Mouse (Mus musculus) heart, embryonic 13.5 days (tissue): ENCODE results near the gene Gm10401. TPM values are rescaled to one million over a fixed set of nuclear protein-coding genes. Genes with fewer than 3 reads are reported as not detected.

Experiments
- ATAC-seq: fragments of 200-750 bp; cut with Nextera tagmentation; 2 replicates; pipeline ENCODE4 v1.8.0; 2017; ENCODE audit warnings: moderate TSS enrichment; ENCODE audit not compliant: insufficient number of reproducible peaks, low FRiP score, low TSS enrichment; ENCODE audit errors: extremely low read depth
- H3K27ac ChIP-seq: fragments of 300-500 bp; sonication (generic); replicated peaks from 2 replicates; pipeline ENCODE4 v1.5.1; 2015; ENCODE audit warnings: moderate library complexity, mild to moderate bottlenecking, inconsistent platforms
- H3K27me3 ChIP-seq: fragments of 300-500 bp; sonication (generic); replicated peaks from 2 replicates; pipeline ENCODE4 v1.6.1; 2015; ENCODE audit warnings: mild to moderate bottlenecking, inconsistent platforms
- H3K36me3 ChIP-seq: fragments of 300-500 bp; sonication (generic); 2 replicates; pipeline ENCODE4 v1.6.1; 2015; ENCODE audit warnings: mild to moderate bottlenecking, inconsistent platforms
- H3K4me1 ChIP-seq: fragments of 300-500 bp; sonication (generic); 2 replicates; pipeline ENCODE4 v1.6.1; 2015; ENCODE audit warnings: inconsistent platforms
- H3K4me2 ChIP-seq: fragments of 300-500 bp; sonication (generic); 2 replicates; pipeline ENCODE4 v1.6.1; 2015; ENCODE audit warnings: inconsistent platforms, mild to moderate bottlenecking, moderate library complexity
- H3K4me3 ChIP-seq: fragments of 300-500 bp; sonication (generic); 2 replicates; pipeline ENCODE4 v1.5.1; 2015; ENCODE audit warnings: moderate library complexity, mild to moderate bottlenecking, inconsistent platforms
- H3K9ac ChIP-seq: fragments of 300-500 bp; sonication (generic); 2 replicates; pipeline ENCODE4 v1.6.1; 2015; ENCODE audit warnings: inconsistent platforms, mild to moderate bottlenecking, moderate library complexity
- H3K9me3 ChIP-seq: fragments of 300-500 bp; sonication (generic); 2 replicates; pipeline ENCODE4 v1.6.1; 2016; ENCODE audit warnings: inconsistent platforms
- WGBS: fragments of 180-500 bp; shearing (Covaris S2); methylation state at CpG from one replicate; pipeline ENCODE4 v1.1.7; 2015; ENCODE audit warnings: mixed read lengths; 5-methylcytosine and 5-hydroxymethylcytosine counted together
- polyA plus RNA-seq: library from polyadenylated mRNA; unstranded; fragments of >200 nt; fragmentation: Nextera tagmentation; extraction: Ambion mirVana; gene quantifications from 2 replicates; pipeline ENCODE4 v1.2.1, GENCODE M21; 2015

Gm10401 gene
- polyA plus RNA-seq: 16.7 and 18.7 TPM in 2 replicates

- H3K4me1 ChIP-seq: peaks cover 18% of the 10 kb centered on the region
- no peak within 1 kb of the TSS for H3K4me2 ChIP-seq
- no peaks in the 10 kb centered on the region for H3K9me3 ChIP-seq
- no peaks in the 10 kb centered on the region for H3K27me3 ChIP-seq
- H3K9ac ChIP-seq: no peak within 1 kb of the TSS
- H3K27ac ChIP-seq: no peak within 1 kb of the TSS
- WGBS: 89% methylated on average over 8 of the region's 8 CpGs
- H3K36me3 ChIP-seq: peaks cover 94% of the 10 kb centered on the region
- H3K4me3 ChIP-seq: no peak within 1 kb of the TSS
- no peak for ATAC-seq
Observed at GRCm38 (mm10) chr5:115098195-115098594, at the start of gene Gm10401. Gm10401 (minus strand) TSS chr5:115098295.

- WGBS: 81% methylated on average over 3 of the region's 3 CpGs
- no peak for ATAC-seq
- peaks cover 82% of the 10 kb centered on the region for H3K36me3 ChIP-seq
Observed at GRCm38 (mm10) chr5:115147388-115147787, 49.3 kb upstream of the Gm10401 start.

GRCm38 (mm10) chr5:115146747-115147130, 48.6 kb upstream of the Gm10401 start:
- H3K9me3 ChIP-seq: no peaks in the 10 kb centered on the region
- no peak overlapping the region for H3K27ac ChIP-seq
- H3K4me3 ChIP-seq: no peak overlapping the region
- ATAC-seq: no peak
- no peak overlapping the region for H3K4me2 ChIP-seq
- no peaks in the 10 kb centered on the region for H3K27me3 ChIP-seq
- peaks cover 89% of the 10 kb centered on the region for H3K36me3 ChIP-seq
- H3K9ac ChIP-seq: no peak overlapping the region
- H3K4me1 ChIP-seq: peaks cover 9% of the 10 kb centered on the region

More at GRCm38 (mm10) chr5:115147388-115147787, 49.3 kb upstream of the Gm10401 start:
- H3K4me2 ChIP-seq: no peak overlapping the region
- H3K27ac ChIP-seq: no peak overlapping the region
- no peaks in the 10 kb centered on the region for H3K9me3 ChIP-seq
- peaks cover 16% of the 10 kb centered on the region for H3K4me1 ChIP-seq
- no peaks in the 10 kb centered on the region for H3K27me3 ChIP-seq
- H3K9ac ChIP-seq: no peak overlapping the region
- no peak overlapping the region for H3K4me3 ChIP-seq

GRCm38 (mm10) chr5:115145976-115146746, 48.1 kb upstream of the Gm10401 start:
- ATAC-seq: no peak
- 73% methylated on average over 6 of the region's 6 CpGs for WGBS
- peaks cover 4% of the 10 kb centered on the region for H3K4me1 ChIP-seq

GRCm38 (mm10) chr5:115145253-115145968, 47.3 kb upstream of the Gm10401 start:
- no peak overlapping the region for H3K9ac ChIP-seq
- H3K27ac ChIP-seq: no peak overlapping the region
- H3K27me3 ChIP-seq: no peaks in the 10 kb centered on the region
- no peak for ATAC-seq
- no peaks in the 10 kb centered on the region for H3K4me1 ChIP-seq
- H3K4me3 ChIP-seq: no peak overlapping the region
- H3K36me3 ChIP-seq: peaks cover 79% of the 10 kb centered on the region
- H3K4me2 ChIP-seq: no peak overlapping the region
- H3K9me3 ChIP-seq: no peaks in the 10 kb centered on the region
- WGBS: 72% methylated on average over 11 of the region's 11 CpGs

More at GRCm38 (mm10) chr5:115145976-115146746, 48.1 kb upstream of the Gm10401 start:
- Histone ChIP-seq H3K9ac (no peak overlapping the region), H3K4me3 (no peak overlapping the region), H3K4me2 (no peak overlapping the region), H3K27me3 (no peaks in the 10 kb centered on the region), H3K36me3 (peaks cover 86% of the 10 kb centered on the region), H3K27ac (no peak overlapping the region), H3K9me3 (no peaks in the 10 kb centered on the region)

GRCm38 (mm10) chr5:115144471-115144870, 46.4 kb upstream of the Gm10401 start:
- WGBS: 70% methylated on average over 6 of the region's 6 CpGs
- H3K27me3 ChIP-seq: no peaks in the 10 kb centered on the region
- no peak overlapping the region for H3K4me2 ChIP-seq
- H3K4me3 ChIP-seq: no peak overlapping the region
- peaks cover 4% of the 10 kb centered on the region; the same call in 1 of the 2 replicates for H3K4me1 ChIP-seq
- no peaks in the 10 kb centered on the region for H3K9me3 ChIP-seq
- ATAC-seq: no peak
- H3K27ac ChIP-seq: no peak overlapping the region
- no peak overlapping the region for H3K9ac ChIP-seq
- peaks cover 69% of the 10 kb centered on the region for H3K36me3 ChIP-seq

GRCm38 (mm10) chr5:115143552-115143951, 45.5 kb upstream of the Gm10401 start:
- H3K4me1 ChIP-seq: peaks cover 4% of the 10 kb centered on the region; the same call in 1 of the 2 replicates
- no peaks in the 10 kb centered on the region for H3K27me3 ChIP-seq
- H3K9me3 ChIP-seq: no peaks in the 10 kb centered on the region
- 68% methylated on average over 10 of the region's 10 CpGs for WGBS
- H3K9ac ChIP-seq: no peak overlapping the region
- no peak overlapping the region for H3K27ac ChIP-seq
- H3K36me3 ChIP-seq: peaks cover 61% of the 10 kb centered on the region
- H3K4me3 ChIP-seq: no peak overlapping the region
- no peak overlapping the region for H3K4me2 ChIP-seq
- no peak for ATAC-seq

GRCm38 (mm10) chr5:115142166-115142697, 44.1 kb upstream of the Gm10401 start:
- Histone ChIP-seq H3K4me3 (no peak overlapping the region), H3K27me3 (peaks cover 7% of the 10 kb centered on the region; the same call in 1 of the 2 replicates), H3K27ac (no peak overlapping the region), H3K4me2 (no peak overlapping the region), H3K36me3 (peaks cover 48% of the 10 kb centered on the region), H3K9ac (no peak overlapping the region), H3K4me1 (peaks cover 4% of the 10 kb centered on the region; the same call in 1 of the 2 replicates), H3K9me3 (no peaks in the 10 kb centered on the region)
- 85% methylated on average over 9 of the region's 9 CpGs for WGBS
- no peak for ATAC-seq

- 74% methylated on average over 3 of the region's 3 CpGs for WGBS
- Histone ChIP-seq H3K9me3 (no peaks in the 10 kb centered on the region), H3K9ac (no peak overlapping the region), H3K4me3 (no peak overlapping the region), H3K4me1 (peaks cover 4% of the 10 kb centered on the region; the same call in 1 of the 2 replicates), H3K27me3 (peaks cover 9% of the 10 kb centered on the region; the same call in 1 of the 2 replicates), H3K4me2 (no peak overlapping the region), H3K27ac (no peak overlapping the region), H3K36me3 (peaks cover 33% of the 10 kb centered on the region)
- ATAC-seq: no peak
Observed at GRCm38 (mm10) chr5:115140726-115141125, 42.6 kb upstream of the Gm10401 start.

- ATAC-seq: no peak
- 69% methylated on average over 4 of the region's 4 CpGs for whole genome bisulfite sequencing
- Histone ChIP-seq H3K36me3 (peaks cover 17% of the 10 kb centered on the region), H3K9me3 (no peaks in the 10 kb centered on the region), H3K27ac (no peak overlapping the region), H3K4me3 (no peak overlapping the region), H3K27me3 (peaks cover 9% of the 10 kb centered on the region; the same call in 1 of the 2 replicates), H3K4me1 (peaks cover 5% of the 10 kb centered on the region), H3K4me2 (no peak overlapping the region), H3K9ac (no peak overlapping the region)
Observed at GRCm38 (mm10) chr5:115139124-115139523, 41.0 kb upstream of the Gm10401 start.
